Mouse (Mus musculus) C2C12 (cell line): ENCODE measurements around the gene Spic. TPM values are rescaled to one million over a fixed set of nuclear protein-coding genes. Genes with fewer than 3 reads are reported as not detected.

Source experiments
- H3K27me3 ChIP-seq: one replicate; pipeline ENCODE4 v1.6.1; 2011; ENCODE audit not compliant: control insufficient read depth, insufficient read depth, insufficient read length
- H3K36me3 ChIP-seq: one replicate; pipeline ENCODE4 v1.6.1; 2011; ENCODE audit not compliant: control insufficient read depth, insufficient read depth
- H3K4me3 ChIP-seq: one replicate; pipeline ENCODE4 v1.5.1; 2011; ENCODE audit warnings: mild to moderate bottlenecking, control low read depth; ENCODE audit not compliant: poor library complexity, insufficient read depth, severe bottlenecking
- H3K79me2 ChIP-seq: one replicate; pipeline ENCODE4 v1.6.1; 2011; ENCODE audit not compliant: control insufficient read depth, insufficient read depth
- H3K79me3 ChIP-seq: one replicate; pipeline ENCODE4 v1.6.1; 2011; ENCODE audit warnings: low read depth, control low read depth
- H3ac ChIP-seq: one replicate; pipeline ENCODE3; 2011; ENCODE audit warnings: low read depth; ENCODE audit not compliant: control insufficient read depth, insufficient read length
- CEBPB ChIP-seq: IDR thresholded peaks from one replicate; pipeline ENCODE4 v1.6.1; 2011; ENCODE audit warnings: low read depth, mild to moderate bottlenecking, control low read depth, moderate library complexity
- CTCF ChIP-seq: IDR thresholded peaks from one replicate; pipeline ENCODE4 v1.5.1; 2011; ENCODE audit not compliant: control insufficient read depth, insufficient read depth, insufficient read length
- FOSL1 ChIP-seq: IDR thresholded peaks from one replicate; pipeline ENCODE4 v1.8.0; 2011; ENCODE audit warnings: mild to moderate bottlenecking, low read length; ENCODE audit not compliant: poor library complexity, insufficient read depth, severe bottlenecking
- MAX ChIP-seq: IDR thresholded peaks from one replicate; pipeline ENCODE4 v1.6.1; 2011; ENCODE audit warnings: mild to moderate bottlenecking, control low read depth
- MYOD1 ChIP-seq: IDR thresholded peaks from one replicate; pipeline ENCODE4 v1.6.1; 2011; ENCODE audit warnings: low read depth; ENCODE audit not compliant: control insufficient read depth, insufficient read length
- MYOG ChIP-seq: IDR thresholded peaks from one replicate; pipeline ENCODE4 v1.6.1; 2011; ENCODE audit not compliant: control insufficient read depth, insufficient read length; ENCODE audit errors: extremely low read depth
- USF1 ChIP-seq: IDR thresholded peaks from one replicate; pipeline ENCODE4 v1.6.1; 2011; ENCODE audit warnings: low read depth, mild to moderate bottlenecking, control low read depth, moderate library complexity
- long read RNA-seq, 2 experiments: library from polyadenylated mRNA; unstranded; transcript quantifications; one replicate each; pipeline ENCODE4 v2.0.0; 2019 to 2020
- polyA plus RNA-seq: library from polyadenylated mRNA; unstranded; fragments of >200 nt; fragmentation: generic; extraction: Trizol; gene quantifications from one replicate; pipeline ENCODE4 v1.2.1, GENCODE M21; 2012; ENCODE audit warnings: missing spikeins

The Spic gene
- polyA plus RNA-seq: not detected
- long read RNA-seq, experiment 1: 0 reads
- long read RNA-seq, experiment 2: 0 reads

GRCm38 (mm10) chr10:88684925-88685324, at the start of gene Spic:
Spic (minus strand) TSS chr10:88685015.
- no peaks in the 10 kb centered on the region for H3K36me3 ChIP-seq
- H3K27me3 ChIP-seq: no peaks in the 10 kb centered on the region
- TF ChIP-seq CTCF (no peak), FOSL1 (no peak), CEBPB (no peak), MYOG (no peak), USF1 (no peak), MAX (no peak), MYOD1 (no peak)
- no peaks in the 10 kb centered on the region for H3K79me2 ChIP-seq
- H3K79me3 ChIP-seq: no peaks in the 10 kb centered on the region
- no peak within 1 kb of the TSS for H3ac ChIP-seq
- no peak within 1 kb of the TSS for H3K4me3 ChIP-seq

- peaks cover 45% of the 10 kb centered on the region for H3K79me2 ChIP-seq
- H3K36me3 ChIP-seq: peaks cover 23% of the 10 kb centered on the region
- peak overlapping the region; percentile 96 for H3K4me3 ChIP-seq
- peaks cover 36% of the 10 kb centered on the region for H3K79me3 ChIP-seq
- H3K27me3 ChIP-seq: no peaks in the 10 kb centered on the region
- TF ChIP-seq FOSL1: no peak
- no peak for TF ChIP-seq MAX
- no peak for TF ChIP-seq CTCF
- TF ChIP-seq MYOD1: no peak
- TF ChIP-seq CEBPB: no peak
- TF ChIP-seq USF1: no peak
- TF ChIP-seq MYOG: no peak
- H3ac ChIP-seq: peak overlapping the region; percentile 45
Measured at GRCm38 (mm10) chr10:88732309-88732622, 47.5 kb upstream of the Spic start.

GRCm38 (mm10) chr10:88731496-88732308, 46.9 kb upstream of the Spic start:
- H3ac ChIP-seq: peak overlapping the region; percentile 84
- peak overlapping the region; percentile 96 for H3K4me3 ChIP-seq
- no peak for TF ChIP-seq CEBPB
- TF ChIP-seq USF1: no peak
- TF ChIP-seq MYOG: no peak
- TF ChIP-seq MYOD1: no peak
- no peak for TF ChIP-seq CTCF
- TF ChIP-seq FOSL1: no peak
- TF ChIP-seq MAX: no peak
- peaks cover 20% of the 10 kb centered on the region for H3K36me3 ChIP-seq
- H3K79me3 ChIP-seq: peaks cover 36% of the 10 kb centered on the region
- H3K79me2 ChIP-seq: peaks cover 45% of the 10 kb centered on the region
- H3K27me3 ChIP-seq: no peaks in the 10 kb centered on the region

GRCm38 (mm10) chr10:88730571-88731495, 46.0 kb upstream of the Spic start, which contains the start of gene Arl1:
Arl1 (plus strand) TSS chr10:88730858.
- Histone ChIP-seq H3K27me3 (no peaks in the 10 kb centered on the region), H3K36me3 (peaks cover 12% of the 10 kb centered on the region), H3ac (peak within 1 kb of the TSS; percentile 84), H3K79me2 (peaks cover 45% of the 10 kb centered on the region), H3K4me3 (peak within 1 kb of the TSS; percentile 96), H3K79me3 (peaks cover 36% of the 10 kb centered on the region)
- TF ChIP-seq FOSL1: no peak
- TF ChIP-seq CTCF: no peak
- no peak for TF ChIP-seq MYOD1
- TF ChIP-seq USF1: no peak
- TF ChIP-seq CEBPB: peak; percentile 90
- no peak for TF ChIP-seq MYOG
- peak; percentile 70 for TF ChIP-seq MAX

GRCm38 (mm10) chr10:88728166-88728565, 43.4 kb upstream of the Spic start:
- Histone ChIP-seq H3ac (peak overlapping the region; percentile 18), H3K36me3 (no peaks in the 10 kb centered on the region), H3K79me2 (peaks cover 20% of the 10 kb centered on the region), H3K79me3 (peaks cover 18% of the 10 kb centered on the region), H3K27me3 (no peaks in the 10 kb centered on the region), H3K4me3 (no peak overlapping the region)
- TF ChIP-seq USF1 (no peak), MAX (no peak), CTCF (no peak), MYOG (no peak)
